Mouse (Mus musculus) G1E (cell line): ENCODE data around the gene 4933414I15Rik.

Experiments
- CTCF ChIP-seq: IDR thresholded peaks from 2 replicates; pipeline ENCODE4 v1.5.1; 2012; ENCODE audit warnings: low read depth, low read length, inconsistent platforms, mixed read lengths
- GATA1 ChIP-seq: IDR thresholded peaks from 2 replicates; pipeline ENCODE4 v1.6.1; 2012; ENCODE audit warnings: borderline replicate concordance, low read length, inconsistent platforms, mixed read lengths
- GATA2 ChIP-seq: IDR thresholded peaks from 2 replicates; pipeline ENCODE4 v1.6.1; 2012; ENCODE audit warnings: low read depth, low read length, inconsistent platforms, borderline replicate concordance
- POLR2AphosphoS5 ChIP-seq: IDR thresholded peaks from 2 replicates; pipeline ENCODE4 v1.6.1; 2012; ENCODE audit warnings: low read depth, low read length, inconsistent platforms; ENCODE audit not compliant: insufficient replicate concordance
- TAL1 ChIP-seq: conservative IDR thresholded peaks from 2 replicates; pipeline ENCODE4 v1.6.1; 2012; ENCODE audit warnings: low read depth, low read length, inconsistent platforms, mixed read lengths

DNA sequence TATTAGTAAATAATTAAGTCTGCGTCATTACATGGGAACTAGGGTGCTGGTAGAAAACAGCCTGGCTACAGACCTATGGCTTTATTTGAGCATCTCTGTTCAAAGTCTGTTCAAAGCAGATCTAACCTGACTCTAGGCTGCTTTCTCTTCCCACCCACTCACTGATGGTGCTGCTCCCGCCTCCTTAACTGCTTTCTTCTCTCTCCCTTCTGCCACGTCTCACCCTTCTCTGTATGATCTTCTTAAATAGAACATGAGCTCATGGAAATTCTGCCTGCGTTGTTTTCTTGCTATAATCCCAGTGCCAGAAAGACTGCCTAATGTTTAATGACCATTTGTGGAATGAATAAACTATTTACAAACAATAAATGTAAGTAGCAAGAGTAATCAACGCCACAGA is 35.4 kb downstream of the 4933414I15Rik start:
- no peak for TF ChIP-seq CTCF
- no peak for TF ChIP-seq TAL1
- no peak for TF ChIP-seq POLR2AphosphoS5
- TF ChIP-seq GATA1: no peak
- TF ChIP-seq GATA2: no peak
